Mouse (Mus musculus) embryo, embryonic 10 days (tissue): ENCODE measurements around the gene Olfr891.
"Not testable (repeated sequence)": the region's sequence is repeated elsewhere in the genome, so short reads cannot be mapped to it uniquely, and the experiment has no call there.

Experiments
- DNase-seq: peaks from one replicate; pipeline ENCODE4 v3.0.0-alpha.2; 2015; ENCODE audit warnings: low spot score

Olfr891 gene

DNA sequence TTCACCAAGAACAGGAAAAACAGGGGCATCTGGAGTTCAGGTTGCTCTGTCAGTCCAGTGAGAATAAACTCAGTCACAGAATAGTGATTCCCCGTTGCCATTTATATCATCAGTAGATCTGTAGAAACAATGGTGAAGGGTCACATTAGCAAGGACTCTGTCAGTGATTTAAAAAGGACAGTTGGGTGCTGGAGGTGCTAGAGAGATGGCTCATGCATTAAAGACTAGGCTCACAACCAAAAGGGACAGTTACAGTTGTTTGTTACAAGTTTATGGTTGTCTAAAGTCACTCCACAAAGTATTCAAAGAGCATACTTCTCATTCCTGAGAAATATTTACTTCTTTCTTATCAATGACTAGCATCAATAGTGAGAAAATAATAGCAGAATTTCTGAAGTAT lies at the start of gene Olfr891:
Gene Olfr891, minus strand, starts transcription at position 101 of the 400 bp plus-strand sequence.
- DNase-seq = no peak

DNA sequence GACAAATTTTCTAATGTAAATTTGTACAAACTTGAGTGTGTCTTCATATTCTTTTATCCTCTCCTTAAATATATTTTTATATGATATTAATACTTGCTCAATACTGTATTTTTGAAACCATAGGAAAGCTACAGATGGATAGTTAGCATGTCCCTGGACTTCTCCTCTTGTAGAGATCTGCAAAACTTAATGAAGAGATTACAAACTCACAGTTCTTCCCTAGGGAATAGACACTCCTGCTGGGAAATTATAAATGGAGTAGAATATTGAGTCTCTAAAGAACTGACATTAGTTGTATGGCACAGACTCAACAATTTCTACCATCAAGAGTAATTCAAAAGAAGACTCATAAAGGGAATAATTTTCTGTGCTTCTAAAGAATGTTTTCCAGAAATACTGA lies 37.1 kb upstream of the Olfr891 start, which contains the start of gene Olfr894:
Gene Olfr894, plus strand, starts transcription at position 301 of the 400 bp plus-strand sequence.
- no peak for DNase-seq

DNA sequence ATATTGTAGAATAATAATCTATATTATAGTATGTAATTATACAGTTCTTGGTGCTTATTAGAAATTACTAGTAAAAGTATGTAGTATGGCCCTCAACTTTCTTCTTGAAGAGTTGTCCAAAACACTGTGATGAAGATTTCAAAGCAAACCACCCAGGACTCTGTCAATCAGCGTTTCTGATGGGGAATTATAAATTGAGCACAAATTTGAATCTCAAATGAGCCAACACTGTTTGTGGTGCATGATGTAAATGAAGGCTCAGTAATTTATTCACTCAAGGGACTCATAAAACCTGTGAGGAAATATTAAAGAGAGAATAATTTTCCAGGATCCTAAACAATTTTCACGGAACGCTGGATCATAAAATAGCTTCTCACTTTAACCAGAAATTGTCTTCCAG lies 27.4 kb upstream of the Olfr891 start, which contains the start of gene Olfr893:
Gene Olfr893, plus strand, starts transcription at position 301 of the 400 bp plus-strand sequence.
- no peak for DNase-seq

DNA sequence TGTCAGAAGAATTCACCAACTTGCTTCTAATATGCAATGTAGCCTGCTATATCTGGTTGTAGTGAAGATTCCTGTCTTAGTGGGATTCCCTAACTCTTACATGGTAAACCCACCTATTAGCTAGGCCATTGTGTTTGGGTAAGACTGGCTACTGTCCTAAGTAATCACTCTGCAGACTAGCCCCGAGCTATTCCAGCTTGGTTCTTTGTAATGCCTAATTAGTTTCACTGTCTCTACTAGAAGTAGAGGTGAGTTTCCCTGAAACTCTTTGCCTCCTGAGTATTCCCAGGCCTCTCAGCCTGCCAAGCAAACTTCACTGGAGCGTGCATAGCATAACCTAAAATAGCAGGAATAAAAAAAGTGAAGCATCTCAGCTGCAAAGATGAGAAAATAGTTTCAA lies 12.3 kb downstream of the Olfr891 start:
- not testable (repeated sequence) for DNase-seq

DNA sequence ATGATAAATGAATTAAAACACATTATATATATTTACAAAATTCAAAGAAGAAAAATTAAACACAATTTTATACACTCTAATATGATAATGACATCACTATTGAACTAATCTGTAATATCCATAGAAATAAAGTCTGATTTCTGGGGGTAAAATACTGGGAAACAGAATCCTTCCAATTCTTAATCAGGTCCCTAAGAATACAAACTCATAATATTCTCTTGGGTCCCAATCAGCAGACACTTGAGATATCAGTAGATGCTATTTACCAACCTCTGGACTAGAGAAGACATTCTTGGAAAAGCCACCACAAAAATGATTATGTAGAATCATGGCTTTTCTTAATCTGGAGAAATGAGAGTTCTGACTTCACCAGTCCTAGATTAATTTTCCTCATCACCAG lies 38.4 kb downstream of the Olfr891 start, which contains the start of gene Olfr890:
Gene Olfr890, plus strand, starts transcription at position 301 of the 400 bp plus-strand sequence.
- DNase-seq = no peak
